Mouse (Mus musculus) cerebellum, adult 18-20 months (tissue): ENCODE data around the gene Acvr1.

Experiments used
- DNase-seq, 2 experiments: peaks; one replicate each; pipeline ENCODE4 v3.0.0; 2021

Acvr1 gene

GRCm38 (mm10) chr2:58403481-58403880 is 163.5 kb downstream of the Acvr1 start:
- no peak for DNase-seq

GRCm38 (mm10) chr2:58388601-58389000 is 178.4 kb downstream of the Acvr1 start:
- no peak for DNase-seq

GRCm38 (mm10) chr2:58380020-58380419 is 186.9 kb downstream of the Acvr1 start:
- DNase-seq = no peak

GRCm38 (mm10) chr2:58379475-58379874 is 187.5 kb downstream of the Acvr1 start:
- no peak for DNase-seq

GRCm38 (mm10) chr2:58377417-58378130 is 189.4 kb downstream of the Acvr1 start:
- no peak for DNase-seq

- no peak for DNase-seq
Observed at GRCm38 (mm10) chr2:58366196-58366595, 200.8 kb downstream of the Acvr1 start.

GRCm38 (mm10) chr2:58361361-58362046 is 205.5 kb downstream of the Acvr1 start:
- DNase-seq = no peak

- DNase-seq = no peak
Observed at GRCm38 (mm10) chr2:58358132-58358460, 208.9 kb downstream of the Acvr1 start.

GRCm38 (mm10) chr2:58357414-58358131 is 209.4 kb downstream of the Acvr1 start, which contains the start of gene Acvr1c:
Acvr1c (minus strand) TSS chr2:58357895.
- DNase-seq = peak; percentile 59 to 66

GRCm38 (mm10) chr2:58357068-58357413 is 209.9 kb downstream of the Acvr1 start:
- peak; percentile 16 to 38 for DNase-seq

- no peak for DNase-seq
Observed at GRCm38 (mm10) chr2:58354389-58354788, 212.6 kb downstream of the Acvr1 start.

- DNase-seq = no peak
Observed at GRCm38 (mm10) chr2:58352846-58353245, 214.1 kb downstream of the Acvr1 start.

- no peak for DNase-seq
Observed at GRCm38 (mm10) chr2:58350657-58351056, 216.3 kb downstream of the Acvr1 start.
